Mouse (Mus musculus) frontal cortex, postnatal 10 days (tissue): Measurements from ENCODE around the gene Mbd6.
"Not testable (repeated sequence)": the region's sequence is repeated elsewhere in the genome, so short reads cannot be mapped to it uniquely, and the experiment has no call there.

Experiments used
- DNase-seq, 2 experiments: peaks; one replicate each; pipeline ENCODE4 v3.0.0; 2022; ENCODE audit warnings: low spot score in 2 of 2, mixed read lengths in 1 of 2

Mbd6 gene

DNA sequence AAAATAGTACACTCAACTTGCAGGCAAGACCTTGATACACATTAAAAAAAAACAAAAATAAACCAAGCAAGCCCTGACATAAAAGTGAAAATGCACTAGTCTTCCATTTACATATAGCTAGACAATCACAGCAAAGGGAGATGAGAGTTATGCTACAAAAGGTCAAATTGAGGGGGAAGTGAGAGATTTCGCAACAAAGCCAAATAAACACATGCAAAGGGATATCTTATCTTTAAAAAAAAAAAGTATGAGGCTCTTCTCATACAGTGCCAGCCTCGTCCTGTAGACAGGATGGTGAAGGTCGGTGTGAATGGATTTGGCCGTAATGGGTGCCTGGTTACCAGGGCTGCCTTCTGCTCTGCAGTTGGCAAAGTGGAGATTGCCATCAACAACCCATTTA lies 24.0 kb upstream of the Mbd6 start:
- no peak for DNase-seq

DNA sequence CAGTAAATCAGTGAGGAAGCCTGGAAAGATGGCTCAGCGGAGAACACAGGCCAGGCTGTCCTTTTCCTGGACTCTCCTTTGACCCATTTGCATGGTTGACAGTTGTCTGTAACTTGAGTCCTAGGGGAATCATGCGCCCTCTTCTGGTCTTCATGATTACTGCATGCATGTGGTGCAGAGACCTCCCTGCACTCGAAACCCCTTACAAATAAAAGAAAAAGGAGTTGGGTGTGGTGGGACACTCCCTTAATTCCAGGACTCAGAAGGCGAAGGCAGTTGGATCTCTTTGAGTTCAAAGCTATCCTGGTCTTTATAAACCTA lies 23.5 kb upstream of the Mbd6 start:
- peak; percentile 48 to 75 for DNase-seq

DNA sequence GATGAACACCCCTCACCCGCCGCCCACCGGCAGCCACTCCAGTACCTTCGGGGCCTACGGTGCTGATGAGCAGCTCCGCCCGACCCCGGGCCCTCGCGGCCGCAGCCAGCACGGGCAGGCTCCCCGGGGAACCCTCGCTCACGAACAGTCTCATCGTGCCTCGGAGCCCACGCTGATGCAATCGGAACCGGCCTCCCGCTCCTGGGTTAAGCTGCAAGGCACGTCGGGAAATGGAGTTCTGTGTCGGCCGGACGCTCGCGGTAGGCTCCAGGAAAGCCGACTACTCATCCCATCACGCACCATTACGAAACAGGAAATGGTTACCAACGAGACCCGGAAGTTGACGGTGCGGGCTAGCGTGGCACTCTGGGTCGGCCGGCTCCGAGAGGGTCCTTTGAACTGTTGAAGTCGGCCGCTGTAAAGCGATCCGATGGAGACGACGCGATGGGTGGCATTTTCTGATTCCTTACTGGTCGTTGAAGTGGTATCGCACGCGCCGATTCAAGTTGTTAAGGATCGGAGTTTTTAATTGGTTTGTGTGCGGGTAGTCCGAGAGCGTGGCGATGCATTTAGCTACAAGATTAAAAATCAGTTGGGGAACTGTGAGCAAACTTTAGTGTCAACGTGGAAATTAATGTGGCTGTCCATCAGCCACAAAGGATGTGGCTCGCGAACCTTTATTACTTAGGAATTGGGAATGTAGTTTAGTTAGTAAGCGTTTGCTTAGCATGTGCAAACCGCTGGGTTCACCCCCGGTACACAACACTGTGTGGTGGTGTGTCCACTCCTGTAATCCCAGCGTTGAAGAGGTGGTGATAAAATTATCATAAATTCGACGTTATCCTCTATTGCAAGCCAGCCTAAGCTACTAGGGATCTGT lies 22.9 kb upstream of the Mbd6 start, which contains the start of gene Mars:
Gene Mars (minus strand): TSS at position 311 of the 880 bp plus-strand sequence.
- DNase-seq, result peak; percentile 88 to 91

DNA sequence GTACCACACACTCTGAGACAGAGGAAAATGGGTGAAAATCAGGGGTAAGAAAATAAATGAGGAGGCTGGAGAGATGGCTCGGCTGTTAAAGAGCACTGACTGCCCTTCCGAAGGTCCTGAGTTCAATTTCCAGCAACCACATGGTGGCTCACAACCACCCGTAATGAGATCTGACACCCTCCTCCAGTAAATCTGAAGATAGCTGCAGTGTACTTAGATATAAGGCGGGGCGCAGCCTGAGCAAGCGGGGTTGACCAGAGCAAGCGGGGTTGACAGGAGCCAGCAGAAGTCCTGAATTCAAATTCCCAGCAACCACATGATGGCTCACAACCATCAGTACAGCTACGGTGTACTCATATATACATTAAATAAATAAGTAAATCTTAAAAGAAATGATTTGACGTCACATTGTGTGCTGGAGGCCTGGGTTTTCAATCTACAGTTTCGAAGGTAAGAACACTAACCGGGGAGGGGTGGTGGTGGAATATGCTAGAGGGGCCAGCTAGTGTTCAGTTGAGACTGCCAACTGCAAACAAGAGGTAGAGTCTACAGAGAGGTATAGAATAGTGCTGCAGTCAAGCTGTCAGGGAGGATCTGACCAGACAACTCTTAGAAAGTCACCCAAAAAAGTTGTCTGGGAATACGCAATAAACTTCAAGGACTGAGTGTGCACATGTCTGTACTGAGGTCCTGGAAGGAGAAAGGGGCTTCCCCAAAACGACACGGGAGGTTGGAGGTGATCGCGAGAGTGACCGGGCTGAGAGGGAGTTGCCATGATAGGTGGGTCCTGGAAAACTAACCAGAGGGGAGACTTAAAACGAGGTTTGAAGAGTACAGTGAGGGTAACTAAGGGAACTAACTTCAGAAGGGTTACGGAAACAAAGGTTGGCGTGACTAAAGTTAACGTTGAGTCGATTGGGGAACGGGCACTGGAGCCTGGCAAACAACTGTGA lies 22.0 kb upstream of the Mbd6 start:
- no peak for DNase-seq

DNA sequence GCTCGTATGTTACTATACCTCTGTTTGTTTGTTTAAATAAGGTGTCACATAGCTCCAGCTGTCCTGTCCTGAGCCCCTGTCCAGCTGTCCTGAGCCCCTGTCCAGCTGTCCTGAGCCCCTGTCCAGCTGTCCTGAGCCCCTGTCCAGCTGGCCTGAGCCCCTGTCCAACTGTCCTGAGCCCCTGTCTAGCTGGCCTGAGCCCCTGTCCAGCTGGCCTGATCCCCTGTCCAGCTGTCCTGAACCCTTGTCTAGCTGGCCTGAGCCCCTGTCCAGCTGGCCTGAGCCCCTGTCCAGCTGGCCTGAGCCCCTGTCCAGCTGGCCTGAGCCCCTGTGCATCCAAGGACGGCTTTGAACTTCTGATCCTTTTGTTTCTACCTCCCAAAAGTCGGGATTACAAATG lies 20.3 kb upstream of the Mbd6 start:
- not testable (repeated sequence) for DNase-seq

DNA sequence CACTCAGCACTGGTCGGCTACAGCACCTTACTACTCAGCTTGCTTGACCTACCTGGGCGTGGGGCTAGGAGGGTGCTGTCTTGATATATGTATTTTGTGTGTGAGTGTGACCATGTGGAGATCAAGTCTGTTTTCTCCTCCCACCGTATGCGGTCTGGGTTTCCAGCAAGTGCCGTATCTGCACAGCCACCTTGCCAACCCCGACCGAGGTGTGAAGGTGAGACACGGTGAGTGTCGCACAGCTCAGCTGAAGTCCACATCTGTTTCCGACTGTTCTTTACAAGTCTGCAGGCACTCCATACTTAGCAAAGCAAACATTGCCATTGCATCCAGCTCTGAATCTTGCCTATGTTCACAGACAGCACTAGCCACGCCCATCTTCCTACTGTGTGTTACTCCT lies 14.3 kb upstream of the Mbd6 start:
- no peak for DNase-seq

DNA sequence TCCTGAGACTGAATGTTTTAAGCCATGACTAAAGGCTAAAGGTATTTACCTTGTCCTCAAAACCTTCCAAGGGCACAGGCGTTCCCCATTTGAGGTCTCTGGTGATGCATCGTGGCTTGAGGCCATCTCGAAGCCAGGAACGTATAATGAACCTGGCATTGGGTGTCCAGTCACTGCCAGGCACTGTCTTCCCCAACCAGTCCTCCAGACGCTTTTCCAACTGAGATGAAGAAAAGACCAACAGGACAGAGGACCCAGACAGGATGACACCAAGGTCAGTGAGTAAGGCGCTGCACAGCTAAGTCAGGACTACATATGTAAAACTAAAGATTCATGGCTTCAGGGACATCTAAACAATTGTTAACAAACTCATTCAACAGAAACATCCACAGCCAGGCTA lies 11.5 kb upstream of the Mbd6 start:
- no peak for DNase-seq

- no peak for DNase-seq
These were observed 8.4 kb upstream of the Mbd6 start for GRCm38 (mm10) chr10:127297015-127297871.

GRCm38 (mm10) chr10:127295986-127296794 lies 7.4 kb upstream of the Mbd6 start:
- DNase-seq, result no peak

DNA sequence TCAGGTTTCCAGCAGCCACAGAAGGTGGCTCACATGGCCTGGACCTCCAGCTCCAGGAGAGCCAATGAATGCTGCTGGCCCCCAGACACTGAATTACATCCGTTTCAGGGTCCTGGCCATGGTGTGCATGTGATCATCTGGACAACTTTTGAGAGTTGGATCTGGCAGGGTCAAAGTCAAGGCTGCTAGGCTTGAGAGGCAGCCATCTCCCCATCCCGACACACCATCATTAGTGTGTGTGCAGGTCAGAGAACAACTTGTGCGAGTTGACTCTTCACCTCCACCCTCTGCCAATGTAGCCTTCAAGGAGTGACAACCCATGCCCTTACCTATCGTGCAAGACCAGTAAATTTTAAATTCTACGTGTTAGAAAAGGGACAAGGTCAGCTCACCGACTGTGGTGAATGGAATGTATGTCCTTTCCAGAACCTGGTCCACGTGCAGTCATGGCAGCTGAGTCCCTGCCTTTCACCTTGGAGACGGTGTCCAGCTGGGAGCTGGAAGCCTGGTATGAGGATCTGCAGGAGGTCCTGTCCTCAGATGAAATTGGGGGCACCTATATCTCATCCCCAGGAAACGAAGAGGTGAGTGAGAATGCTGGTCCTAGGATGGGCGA lies 6.2 kb upstream of the Mbd6 start:
- no peak for DNase-seq

- no peak for DNase-seq
These were observed 4.8 kb upstream of the Mbd6 start for GRCm38 (mm10) chr10:127293590-127294113.

- DNase-seq, result no peak
These were observed 4.2 kb upstream of the Mbd6 start for GRCm38 (mm10) chr10:127292987-127293538.

- DNase-seq, result no peak
These were observed 3.2 kb upstream of the Mbd6 start for GRCm38 (mm10) chr10:127291881-127292638.

- peak in 1 of 2 experiments; percentile 45 for DNase-seq
These were observed 2.4 kb upstream of the Mbd6 start for GRCm38 (mm10) chr10:127290930-127291880.

GRCm38 (mm10) chr10:127290307-127290929 lies 1.6 kb upstream of the Mbd6 start:
- peak; percentile 99 to 100 for DNase-seq

DNA sequence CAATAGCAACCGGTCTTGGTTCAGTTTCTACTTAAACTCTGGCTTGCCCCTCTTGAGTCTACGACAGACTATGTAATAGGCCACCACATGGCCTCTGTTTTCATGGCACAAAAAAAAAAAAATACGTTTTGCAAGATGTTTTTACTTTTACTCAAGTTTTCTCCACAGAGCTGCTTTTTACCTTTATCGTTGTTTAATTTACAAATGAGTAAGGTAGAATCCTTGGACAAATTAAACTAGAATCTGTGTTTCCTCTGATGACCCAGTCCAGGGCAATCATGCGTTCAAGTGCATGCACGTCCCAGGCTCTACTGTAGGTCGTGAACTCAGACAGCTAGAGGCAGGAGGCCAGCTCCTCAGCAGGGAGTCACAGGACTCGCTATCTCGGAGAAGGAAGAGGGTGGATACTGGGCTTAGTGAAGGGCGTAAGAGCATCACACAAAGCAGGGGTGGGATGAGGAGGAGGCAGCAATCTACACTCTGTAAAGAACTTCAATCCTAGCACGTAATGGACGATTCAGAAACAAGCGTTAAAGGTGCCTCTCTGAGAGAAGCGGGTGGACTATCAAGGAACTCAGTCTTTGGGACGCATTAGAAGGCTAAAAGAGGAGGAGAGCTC lies 864 bp upstream of the Mbd6 start:
- peak in 1 of 2 experiments; percentile 50 for DNase-seq

DNA sequence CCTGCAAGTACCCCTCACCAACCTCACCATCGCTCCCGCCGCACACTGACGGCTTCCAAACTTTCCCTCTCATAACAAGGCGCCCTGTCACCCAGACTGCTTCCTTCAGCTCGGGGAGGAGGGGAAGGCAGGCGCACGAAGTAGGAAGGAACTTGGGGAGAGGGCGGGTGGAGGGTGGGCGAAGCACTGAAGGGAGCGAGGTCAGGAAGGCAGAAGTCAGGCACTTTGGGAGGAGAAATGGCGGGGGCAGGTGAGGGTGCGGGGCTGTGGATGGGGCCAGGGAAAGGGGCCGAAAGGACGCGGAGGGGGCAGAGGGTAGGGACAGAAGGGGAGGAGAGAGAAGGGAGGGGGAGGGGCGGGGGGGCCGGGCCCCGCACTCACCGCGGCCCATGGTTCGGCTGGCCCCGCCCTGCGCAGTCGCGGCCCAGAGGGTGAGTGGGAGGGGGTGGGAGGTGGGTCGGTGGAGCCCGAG lies 454 bp downstream of the Mbd6 start:
- DNase-seq, result no peak
